Mouse (Mus musculus) MEL (cell line): ENCODE results near the gene Tox2. TPM values are rescaled to one million over a fixed set of nuclear protein-coding genes. Genes with fewer than 3 reads are reported as not detected.

Experiments used
- DNase-seq: peaks from one replicate; pipeline ENCODE4 v3.0.0; 2011; ENCODE audit warnings: low read depth, low spot score
- H3K27ac ChIP-seq: 2 replicates; pipeline ENCODE4 v1.5.1; 2012; ENCODE audit warnings: low read depth, mild to moderate bottlenecking, control low read depth, low read length, moderate library complexity; ENCODE audit not compliant: control insufficient read depth
- H3K27me3 ChIP-seq, 2 experiments: fragments of 150-350 bp in 1 of 2; sonication (generic) in 1 of 2; 2 replicates each; pipeline ENCODE4 v1.6.1; 2012; ENCODE audit warnings: low read length in 2 of 2, mild to moderate bottlenecking in 2 of 2, improper control_type of control experiment in 1 of 2, moderate library complexity in 1 of 2; ENCODE audit not compliant: insufficient read depth in 2 of 2, control insufficient read depth in 1 of 2
- H3K36me3 ChIP-seq, 2 experiments: 2 replicates each; pipeline ENCODE4 v1.6.1; 2012 to 2014; ENCODE audit warnings: low read length in 2 of 2, improper control_type of control experiment in 1 of 2, inconsistent platforms in 1 of 2, mild to moderate bottlenecking in 1 of 2; ENCODE audit not compliant: insufficient read depth in 2 of 2, control insufficient read depth in 1 of 2
- H3K4me1 ChIP-seq, 2 experiments: fragments of 150-350 bp in 1 of 2; sonication (generic) in 1 of 2; 2 replicates each; pipeline ENCODE4 v1.6.1; 2012; ENCODE audit warnings: low read length in 2 of 2, improper control_type of control experiment in 1 of 2, mild to moderate bottlenecking in 1 of 2; ENCODE audit not compliant: insufficient read depth in 2 of 2, control insufficient read depth in 1 of 2
- H3K4me3 ChIP-seq, 2 experiments: fragments of 150-350 bp in 1 of 2; sonication (generic) in 1 of 2; 2 replicates each; pipeline ENCODE4 v1.5.1; 2012; ENCODE audit warnings: low read depth in 2 of 2, low read length in 2 of 2, mild to moderate bottlenecking in 2 of 2, moderate library complexity in 2 of 2, control low read depth in 1 of 2, improper control_type of control experiment in 1 of 2; ENCODE audit not compliant: control insufficient read depth in 1 of 2, insufficient read depth in 1 of 2
- H3K79me2 ChIP-seq: 2 replicates; pipeline ENCODE4 v1.6.1; 2012; ENCODE audit warnings: mild to moderate bottlenecking, low read length, moderate library complexity; ENCODE audit not compliant: control insufficient read depth, poor library complexity, insufficient read depth
- H3K9ac ChIP-seq: 2 replicates; pipeline ENCODE4 v1.6.1; 2012; ENCODE audit warnings: low read depth, mild to moderate bottlenecking, control low read depth, low read length, moderate library complexity; ENCODE audit not compliant: control insufficient read depth, poor library complexity, severe bottlenecking
- H3K9me3 ChIP-seq: fragments of 150-350 bp; sonication (generic); replicated peaks from 2 replicates; pipeline ENCODE4 v1.6.1; 2012; ENCODE audit warnings: mild to moderate bottlenecking, low read length, improper control_type of control experiment, moderate library complexity; ENCODE audit not compliant: insufficient read depth
- BHLHE40 ChIP-seq: IDR thresholded peaks from 2 replicates; pipeline ENCODE4 v1.6.1; 2012; ENCODE audit warnings: low read depth, mild to moderate bottlenecking, inconsistent platforms, low read length, improper control_type of control experiment, borderline replicate concordance
- CHD1 ChIP-seq: IDR thresholded peaks from 2 replicates; pipeline ENCODE4 v1.6.1; 2012; ENCODE audit warnings: low read depth, mild to moderate bottlenecking, inconsistent platforms, low read length, improper control_type of control experiment
- CHD2 ChIP-seq: IDR thresholded peaks from 2 replicates; pipeline ENCODE4 v1.6.1; 2011; ENCODE audit warnings: low read length, improper control_type of control experiment
- E2F4 ChIP-seq: IDR thresholded peaks from 2 replicates; pipeline ENCODE4 v1.6.1; 2011; ENCODE audit warnings: low read depth, low read length, improper control_type of control experiment, borderline replicate concordance
- ELF1 ChIP-seq: IDR thresholded peaks from 2 replicates; pipeline ENCODE4 v1.6.1; 2014; ENCODE audit warnings: low read depth, mild to moderate bottlenecking, inconsistent platforms, low read length, improper control_type of control experiment, moderate library complexity
- EP300 ChIP-seq, 2 experiments: IDR thresholded peaks; 2 replicates each; pipeline ENCODE4 v1.6.1; 2011; ENCODE audit warnings: improper control_type of control experiment in 2 of 2, low read length in 2 of 2, low read depth in 1 of 2, mild to moderate bottlenecking in 1 of 2
- GABPA ChIP-seq: IDR thresholded peaks from 2 replicates; pipeline ENCODE4 v1.6.1; 2012; ENCODE audit warnings: low read depth, mild to moderate bottlenecking, inconsistent platforms, low read length, improper control_type of control experiment, moderate library complexity
- GATA1 ChIP-seq: IDR thresholded peaks from 2 replicates; pipeline ENCODE4 v1.6.1; 2011; ENCODE audit warnings: low read depth, low read length, improper control_type of control experiment
- HCFC1 ChIP-seq: IDR thresholded peaks from 2 replicates; pipeline ENCODE4 v1.6.1; 2012; ENCODE audit warnings: low read depth, mild to moderate bottlenecking, inconsistent platforms, low read length, improper control_type of control experiment, moderate library complexity
- JUND ChIP-seq: IDR thresholded peaks from 2 replicates; pipeline ENCODE4 v1.6.1; 2011; ENCODE audit warnings: low read depth, mild to moderate bottlenecking, improper control_type of control experiment, low read length
- KAT2A ChIP-seq: conservative IDR thresholded peaks from 2 replicates; pipeline ENCODE4 v1.6.1; 2012; ENCODE audit warnings: low read depth, low read length, improper control_type of control experiment, inconsistent platforms
- MAFK ChIP-seq: IDR thresholded peaks from 2 replicates; pipeline ENCODE4 v1.6.1; 2011; ENCODE audit warnings: low read depth, mild to moderate bottlenecking, low read length, improper control_type of control experiment, borderline replicate concordance
- MXI1 ChIP-seq: IDR thresholded peaks from 2 replicates; pipeline ENCODE4 v1.6.1; 2011; ENCODE audit warnings: mild to moderate bottlenecking, low read depth, low read length, improper control_type of control experiment
- MYB ChIP-seq: IDR thresholded peaks from 2 replicates; pipeline ENCODE4 v1.6.1; 2011; ENCODE audit warnings: mild to moderate bottlenecking, low read depth, low read length, improper control_type of control experiment
- MYC ChIP-seq: IDR thresholded peaks from 2 replicates; pipeline ENCODE4 v1.6.1; 2011; ENCODE audit warnings: low read depth, mild to moderate bottlenecking, low read length, improper control_type of control experiment, moderate library complexity
- POLR2A ChIP-seq, 2 experiments: IDR thresholded peaks; 2 replicates each; pipeline ENCODE4 v1.6.1; 2011 to 2012; ENCODE audit warnings: low read length in 2 of 2, mild to moderate bottlenecking in 2 of 2, control low read depth in 1 of 2, improper control_type of control experiment in 1 of 2, low read depth in 1 of 2, moderate library complexity in 1 of 2; ENCODE audit not compliant: control insufficient read depth in 1 of 2, insufficient read depth in 1 of 2, poor library complexity in 1 of 2
- RCOR1 ChIP-seq: IDR thresholded peaks from 2 replicates; pipeline ENCODE4 v1.6.1; 2012; ENCODE audit warnings: low read depth, mild to moderate bottlenecking, inconsistent platforms, low read length, improper control_type of control experiment
- SMC3 ChIP-seq: IDR thresholded peaks from 2 replicates; pipeline ENCODE4 v1.6.1; 2011; ENCODE audit warnings: low read depth, low read length, improper control_type of control experiment
- TAL1 ChIP-seq: IDR thresholded peaks from 2 replicates; pipeline ENCODE4 v1.6.1; 2012; ENCODE audit warnings: mild to moderate bottlenecking, inconsistent platforms, low read length, moderate library complexity, mixed read lengths
- TBP ChIP-seq: IDR thresholded peaks from 2 replicates; pipeline ENCODE4 v1.8.0; 2011; ENCODE audit warnings: low read depth, low read length, improper control_type of control experiment
- UBTF ChIP-seq: IDR thresholded peaks from 2 replicates; pipeline ENCODE4 v1.6.1; 2012; ENCODE audit warnings: low read depth, mild to moderate bottlenecking, inconsistent platforms, low read length, improper control_type of control experiment, moderate library complexity, borderline replicate concordance; ENCODE audit not compliant: insufficient read depth
- USF1 ChIP-seq: IDR thresholded peaks from 2 replicates; pipeline ENCODE4 v1.6.1; 2014; ENCODE audit warnings: low read depth, mild to moderate bottlenecking, inconsistent platforms, low read length, improper control_type of control experiment, moderate library complexity
- ZNF384 ChIP-seq: IDR thresholded peaks from 2 replicates; pipeline ENCODE4 v1.6.1; 2012; ENCODE audit warnings: low read depth, mild to moderate bottlenecking, inconsistent platforms, low read length, improper control_type of control experiment
- polyA plus RNA-seq, 2 experiments: library from polyadenylated mRNA; stranded (reverse) in 1 of 2; unstranded in 1 of 2; fragments of >175 nt in 1 of 2; fragments of >200 nt in 1 of 2; gene quantifications; 2 replicates each; pipeline versions ENCODE4 v1.2.1 to v1.2.4; 2012; ENCODE audit warnings: low replicate concordance in 2 of 2, low read depth in 1 of 2; ENCODE audit not compliant: insufficient read length in 2 of 2, insufficient read depth in 1 of 2, missing spikeins in 1 of 2
- total RNA-seq: library from RNA; depleted of rRNA; stranded (reverse); fragments of 300-350 nt; gene quantifications from 2 replicates; pipeline ENCODE4 v1.2.3, GENCODE M21; 2012

Tox2 gene
- total and polyA plus RNA-seq, 3 experiments, result not detected

- Histone ChIP-seq H3K4me1 (peaks cover 6 to 32% of the 10 kb centered on the region in 2 experiments), H3K9me3 (no peaks in the 10 kb centered on the region), H3K27me3 (no peaks in the 10 kb centered on the region), H3K36me3 (peaks cover 0 to 16% of the 10 kb centered on the region in 2 experiments; a peak in 2 of 4 replicates), H3K4me3 (no peak overlapping the region), H3K27ac (no peak overlapping the region), H3K79me2 (no peaks in the 10 kb centered on the region), H3K9ac (no peak overlapping the region)
- TF ChIP-seq GATA1, result peak; percentile 56
- no peak for TF ChIP-seq CHD2
- peak in 1 of 2 experiments; percentile 46; a peak in 1 of 4 replicates for TF ChIP-seq EP300 (IDR thresholded peaks at IDR 0.05; ENCODE audit: low read depth in 1 of 2, low read length in 2 of 2)
- TF ChIP-seq JUND, result no peak
- DNase-seq, result peak; percentile 27
These were observed 160.3 kb downstream of the Tox2 start for GRCm38 (mm10) chr2:163362940-163363921.

GRCm38 (mm10) chr2:163364785-163365541, 162.0 kb downstream of the Tox2 start:
- Histone ChIP-seq H3K36me3 (peaks cover 0 to 8% of the 10 kb centered on the region in 2 experiments; a peak in 2 of 4 replicates), H3K9ac (no peak overlapping the region), H3K79me2 (no peaks in the 10 kb centered on the region), H3K9me3 (no peaks in the 10 kb centered on the region), H3K4me1 (peaks cover 0 to 18% of the 10 kb centered on the region in 2 experiments; a peak in 3 of 4 replicates), H3K27me3 (no peaks in the 10 kb centered on the region), H3K27ac (no peak overlapping the region), H3K4me3 (no peak overlapping the region)
- TF ChIP-seq KAT2A, result no peak
- no peak for TF ChIP-seq ELF1
- TF ChIP-seq USF1, result no peak
- DNase-seq, result no peak

GRCm38 (mm10) chr2:163370175-163370574, 167.2 kb downstream of the Tox2 start:
- no peaks in the 10 kb centered on the region for H3K9me3 ChIP-seq
- no peak overlapping the region for H3K9ac ChIP-seq
- H3K4me1 ChIP-seq, result no peaks in the 10 kb centered on the region
- H3K4me3 ChIP-seq, result no peak overlapping the region
- no peaks in the 10 kb centered on the region for H3K79me2 ChIP-seq
- H3K27me3 ChIP-seq, result no peaks in the 10 kb centered on the region
- TF ChIP-seq MXI1 (no peak), CHD1 (no peak), TAL1 (no peak), UBTF (no peak), GATA1 (no peak), TBP (no peak), MYC (no peak), KAT2A (no peak), ZNF384 (no peak), POLR2A (IDR thresholded peaks at IDR 0.05; ENCODE audit: control insufficient read depth in 1 of 2, insufficient read depth in 1 of 2, low read depth in 1 of 2, low read length in 2 of 2, poor library complexity in 1 of 2) (no peak), EP300 (IDR thresholded peaks at IDR 0.05; ENCODE audit: low read depth in 1 of 2, low read length in 2 of 2) (no peak), SMC3 (no peak), MAFK (no peak), JUND (no peak), HCFC1 (no peak), RCOR1 (no peak), GABPA (no peak), MYB (no peak), BHLHE40 (no peak), E2F4 (no peak)
- H3K36me3 ChIP-seq, result no peaks in the 10 kb centered on the region
- DNase-seq, result no peak
- H3K27ac ChIP-seq, result no peak overlapping the region
